Mouse (Mus musculus): Measurements from ENCODE around the gene Ngrn.
A peak's percentile ranks its signal among the peaks of the same experiment; 100 is the strongest.

Gene Ngrn

DNA sequence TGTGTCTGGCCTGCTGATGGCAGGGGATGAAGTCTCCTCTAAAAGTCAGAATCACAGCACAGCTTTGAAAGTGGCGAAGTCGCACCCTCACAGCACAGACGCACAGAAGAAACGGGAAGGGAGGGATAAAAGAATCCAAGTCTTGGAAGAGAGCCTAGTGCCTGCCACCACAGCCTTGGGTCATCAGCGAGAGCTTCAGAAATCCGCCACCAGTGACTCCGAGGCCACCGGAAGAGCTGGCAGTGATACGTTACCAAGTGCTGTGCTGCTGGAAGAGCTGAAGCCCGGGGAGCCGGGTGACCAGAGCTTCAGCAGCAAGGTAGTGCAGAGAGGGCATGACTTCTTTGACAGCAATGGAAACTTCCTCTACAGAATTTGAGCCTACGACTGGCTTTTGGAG lies 3.6 kb downstream of the Ngrn start:
- DNase-seq, result no peak

DNA sequence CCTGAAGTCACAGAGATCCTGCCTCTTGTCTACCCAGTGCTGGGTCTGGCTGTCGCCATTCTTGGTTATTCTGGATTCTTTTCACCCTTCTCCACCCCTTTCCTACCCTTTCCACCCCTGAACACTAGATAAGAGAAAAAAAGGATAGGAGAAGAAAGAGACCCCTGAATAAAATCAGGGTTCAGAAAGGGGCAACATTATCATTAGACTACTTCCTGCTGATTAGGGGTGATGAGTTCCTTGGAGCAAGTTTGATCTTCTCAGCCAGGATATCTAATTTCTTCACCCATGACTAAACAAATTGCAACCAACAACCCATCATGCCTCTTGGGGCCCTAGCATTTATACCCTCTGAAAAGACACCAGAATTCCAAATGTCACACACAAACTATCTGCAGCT lies 6.7 kb downstream of the Ngrn start:
- peak in 1 of 2 experiments; percentile 3 for DNase-seq

DNA sequence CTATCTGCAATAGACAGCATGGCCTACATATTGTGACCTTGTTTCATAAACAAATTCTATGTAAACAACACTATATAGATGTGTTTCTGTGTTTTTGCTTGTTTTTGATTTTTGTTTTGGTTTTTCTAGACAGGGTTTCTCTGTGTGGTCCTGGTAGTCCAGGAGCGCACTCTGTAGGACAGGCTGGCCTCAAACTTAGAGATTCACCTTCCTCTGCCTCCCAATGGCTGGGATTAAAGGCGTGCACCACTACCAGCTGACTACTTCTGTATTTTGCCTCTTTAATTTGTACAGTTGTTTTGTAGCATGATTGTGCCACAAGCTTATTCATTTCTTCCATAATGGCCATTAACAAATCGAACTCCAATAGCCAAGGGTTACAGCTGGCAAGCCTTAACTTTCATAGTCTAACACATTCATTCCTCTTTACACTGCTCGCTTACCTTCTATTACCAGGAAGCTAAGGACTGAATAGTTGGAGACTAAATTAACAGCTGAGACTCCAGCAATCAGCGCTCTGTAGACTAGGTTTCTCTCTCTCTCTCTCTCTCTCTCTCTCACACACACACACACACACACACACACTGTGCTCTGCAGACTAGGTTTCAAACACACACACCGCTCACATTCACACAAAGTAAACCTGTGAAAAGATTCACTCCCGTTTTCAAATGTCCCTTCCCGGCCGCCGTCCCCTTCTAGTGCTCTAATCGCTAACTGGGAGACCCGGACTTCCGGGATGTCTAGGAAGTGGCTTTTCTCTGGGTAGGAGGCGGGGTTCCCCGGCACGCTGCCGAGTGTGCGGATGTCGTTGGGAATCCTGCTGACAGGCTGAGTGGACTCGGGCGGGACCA lies 8.1 kb downstream of the Ngrn start, which contains the start of gene Vps33b:
Gene Vps33b (plus strand): TSS at position 753 of the 854 bp plus-strand sequence.
- peak; percentile 99 to 100 for DNase-seq

DNA sequence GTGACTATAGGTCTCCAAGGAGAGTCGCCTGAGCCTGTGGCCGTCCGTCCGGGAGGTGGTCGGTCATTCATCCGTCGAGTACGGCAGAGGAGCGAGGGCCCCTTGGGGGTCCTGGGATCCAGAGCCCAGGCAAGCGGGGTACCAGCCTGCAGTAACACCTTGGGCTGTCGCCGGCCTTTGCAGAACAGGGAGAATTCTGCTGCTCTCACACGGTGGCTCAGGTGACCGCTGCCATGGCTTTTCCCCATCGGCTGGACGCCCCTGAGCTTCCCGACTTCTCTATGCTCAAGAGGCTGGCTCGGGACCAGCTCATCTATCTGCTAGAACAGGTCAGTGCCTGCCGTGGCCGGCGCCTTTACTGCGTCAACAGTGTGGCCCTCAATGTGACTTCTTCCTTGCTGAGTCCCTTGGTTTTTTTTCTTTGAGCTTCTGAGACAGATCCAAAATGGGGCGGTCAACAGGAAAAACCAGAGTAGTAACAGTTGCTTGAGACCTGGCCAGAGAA lies 8.8 kb downstream of the Ngrn start:
- DNase-seq, result peak; percentile 60 to 80

DNA sequence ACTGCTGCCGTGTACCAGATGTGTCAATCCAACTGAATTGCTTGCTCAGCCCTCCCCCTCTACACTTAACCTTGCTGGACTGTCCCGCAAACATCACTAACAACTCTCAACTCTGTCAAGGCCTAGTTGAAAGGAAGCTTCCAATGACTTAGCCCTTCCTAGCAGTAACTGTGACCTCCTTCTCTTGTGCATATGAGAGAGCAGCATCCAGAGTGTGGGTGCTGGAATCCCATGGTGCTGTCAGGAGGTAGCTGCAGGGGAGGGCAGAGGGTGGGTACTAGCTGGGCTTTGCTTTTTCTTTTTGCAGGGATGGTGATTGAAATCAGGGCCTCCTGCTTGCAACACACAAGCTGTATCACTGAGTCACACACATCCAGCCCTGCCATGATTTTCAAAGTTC lies 12.4 kb downstream of the Ngrn start:
- DNase-seq, result peak in 1 of 2 experiments; percentile 11

DNA sequence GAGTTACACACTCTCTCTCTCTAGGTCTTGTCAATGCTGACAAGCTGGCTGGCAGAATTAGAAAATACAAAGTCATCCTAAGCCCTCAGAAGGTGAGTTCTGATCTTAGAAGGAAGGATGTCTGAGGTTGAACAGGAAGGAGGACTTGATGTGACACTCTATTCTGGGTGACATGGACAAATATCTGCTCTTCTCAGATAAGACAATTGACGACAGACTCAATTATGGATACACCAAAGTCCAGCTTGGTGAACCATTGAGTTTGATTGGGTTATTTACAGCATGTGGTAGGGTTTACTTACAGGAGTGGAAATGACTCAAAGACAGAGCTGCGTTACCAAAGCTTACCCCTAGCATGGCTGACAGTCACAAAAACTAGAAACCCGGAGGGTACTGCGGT lies 15.4 kb downstream of the Ngrn start:
- no peak for DNase-seq

DNA sequence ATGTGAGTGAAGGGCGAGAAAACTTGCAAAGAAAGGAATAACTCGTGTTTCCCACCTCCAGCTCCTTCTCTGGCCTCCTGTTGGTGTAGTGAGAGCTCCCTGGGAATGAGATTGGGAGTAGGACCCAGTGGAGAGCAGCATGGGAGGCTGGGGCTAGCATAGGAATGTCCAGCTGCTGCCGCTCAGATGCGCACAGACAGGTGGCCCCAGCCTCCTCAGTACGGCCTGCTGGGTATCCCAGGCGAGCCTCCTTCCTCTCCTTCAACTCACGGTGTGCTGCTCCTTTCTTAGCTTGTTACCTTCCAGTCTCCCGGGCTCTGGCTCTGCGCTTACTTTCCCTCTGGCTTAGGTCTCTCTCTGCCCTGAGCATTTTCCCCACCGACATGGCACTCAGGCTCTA lies 19.0 kb downstream of the Ngrn start:
- DNase-seq, result no peak

DNA sequence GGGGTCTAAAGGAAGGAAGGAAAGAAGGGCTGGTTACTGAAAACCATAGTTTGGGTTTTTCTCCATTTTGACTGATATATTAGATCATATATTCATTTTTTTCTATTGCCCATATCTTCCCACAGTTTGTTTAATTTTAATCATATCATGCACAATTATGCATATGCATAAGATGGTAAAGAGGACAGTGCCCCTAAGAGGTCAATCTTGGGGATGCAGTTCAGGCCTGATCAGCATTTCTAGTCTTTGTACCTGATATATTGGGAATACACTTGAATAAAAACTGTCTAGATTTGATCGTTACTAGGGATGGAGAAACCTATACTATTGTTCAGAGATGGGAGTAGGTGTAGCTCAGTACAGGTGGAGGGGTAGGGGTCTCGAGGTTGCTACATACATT lies 20.0 kb downstream of the Ngrn start:
- DNase-seq, result no peak

DNA sequence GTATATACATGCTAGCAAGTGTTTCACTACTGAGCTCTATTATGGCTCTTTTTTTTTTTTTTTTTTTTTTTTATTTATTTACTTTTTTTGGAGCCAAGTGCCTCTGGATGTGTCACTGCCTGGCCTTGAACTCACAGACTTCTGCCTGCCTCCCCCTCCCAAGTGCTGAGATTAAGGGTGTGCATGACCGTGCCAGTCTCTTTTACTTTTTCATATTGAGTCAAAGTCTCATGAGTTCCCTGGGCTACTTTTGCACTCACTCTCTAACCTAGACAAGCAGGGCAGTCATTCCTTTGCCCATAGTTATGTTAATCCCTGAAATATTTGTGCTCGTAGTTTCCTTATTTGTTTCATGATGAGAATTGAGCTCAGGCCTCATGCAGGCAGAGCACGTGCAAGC lies 20.6 kb downstream of the Ngrn start:
- DNase-seq, result no peak

DNA sequence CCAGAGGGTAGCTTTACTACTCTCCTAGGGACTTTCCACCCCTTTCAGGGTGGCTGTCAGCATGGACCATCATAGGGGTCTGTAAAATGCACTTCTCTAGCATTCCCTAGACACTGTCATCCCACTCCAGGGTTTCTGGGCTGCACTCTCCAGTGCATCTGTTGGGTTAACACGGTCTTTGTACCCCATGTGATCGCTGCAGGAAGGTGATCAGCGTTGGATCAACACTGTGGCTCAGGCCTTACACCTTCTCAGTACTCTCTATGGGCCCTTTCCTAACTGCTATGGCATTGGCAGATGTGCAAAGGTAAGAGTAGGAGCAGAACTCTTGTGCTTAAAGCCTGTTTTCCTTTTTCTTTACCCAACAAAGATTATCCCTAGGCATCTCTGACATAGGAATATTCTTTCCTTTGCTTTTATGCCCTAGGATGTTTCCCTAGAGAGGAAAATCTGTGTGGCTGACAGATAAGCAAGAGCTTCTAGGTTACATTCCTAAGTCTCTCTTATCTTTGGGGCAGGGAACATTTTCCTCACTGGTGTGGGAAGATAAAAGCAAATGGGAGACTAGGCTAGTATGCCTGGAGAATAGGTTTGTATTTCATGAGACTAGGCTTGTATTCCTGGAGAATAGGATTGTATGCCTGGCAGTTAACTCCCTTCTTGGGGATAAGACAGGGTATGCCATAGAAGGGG lies 22.4 kb downstream of the Ngrn start:
- DNase-seq, result no peak

DNA sequence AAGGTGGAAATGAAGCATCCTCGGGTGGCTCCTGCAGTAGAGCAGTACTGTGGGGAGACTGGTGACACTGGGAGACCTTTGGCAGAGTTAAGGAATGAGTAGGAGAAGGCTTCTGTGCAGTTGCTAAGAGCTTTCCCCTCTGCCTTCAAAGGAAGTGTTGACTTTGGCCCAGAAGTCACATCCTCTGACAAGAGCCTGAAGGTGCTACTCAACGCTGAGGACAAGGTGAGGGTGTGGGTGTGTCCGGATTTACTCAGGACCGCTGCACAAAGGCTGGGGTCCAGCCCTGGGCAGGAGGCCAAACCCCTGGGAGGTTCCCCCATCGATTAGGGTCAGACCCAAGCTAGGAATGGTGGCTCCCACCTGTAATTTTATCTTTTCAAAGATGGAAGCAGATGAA lies 23.4 kb downstream of the Ngrn start:
- no peak for DNase-seq

DNA sequence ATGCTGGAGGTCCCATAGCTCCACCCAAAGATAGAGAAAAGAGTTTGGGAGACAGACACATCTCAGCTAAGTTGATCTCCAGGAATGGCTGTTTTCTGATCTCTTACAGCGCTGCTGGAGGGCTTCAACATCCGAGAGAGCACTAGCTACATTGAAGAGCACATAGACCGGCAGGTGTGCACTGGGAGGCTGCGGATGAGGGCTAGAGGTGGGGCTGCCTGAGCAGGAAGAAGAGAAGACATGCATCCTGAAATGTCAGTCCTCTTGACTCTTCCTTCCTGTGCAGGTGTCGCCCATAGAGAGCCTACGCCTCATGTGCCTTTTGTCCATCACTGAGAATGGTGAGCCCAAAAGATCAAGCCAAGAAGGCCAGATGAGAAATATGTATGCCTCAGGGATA lies 24.7 kb downstream of the Ngrn start:
- no peak for DNase-seq

DNA sequence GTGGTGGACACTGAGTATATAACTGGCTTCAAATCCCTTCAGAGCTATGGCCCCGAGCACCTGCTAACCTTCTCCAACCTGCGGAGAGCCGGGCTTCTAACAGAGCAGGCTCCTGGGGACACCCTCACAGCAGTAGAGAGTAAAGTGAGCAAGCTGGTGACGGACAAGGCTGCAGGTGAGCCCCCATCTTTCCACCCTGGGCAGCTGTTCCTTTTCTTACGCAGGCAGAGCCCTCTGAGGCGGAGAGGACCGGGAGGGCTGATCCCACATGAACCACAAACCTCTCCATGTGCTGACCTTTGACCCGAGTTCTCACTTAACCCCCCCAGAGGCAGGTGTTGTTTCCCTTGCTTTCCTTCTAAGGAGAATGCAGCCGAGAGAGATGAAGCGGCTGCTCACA lies 26.7 kb downstream of the Ngrn start:
- no peak for DNase-seq

DNA sequence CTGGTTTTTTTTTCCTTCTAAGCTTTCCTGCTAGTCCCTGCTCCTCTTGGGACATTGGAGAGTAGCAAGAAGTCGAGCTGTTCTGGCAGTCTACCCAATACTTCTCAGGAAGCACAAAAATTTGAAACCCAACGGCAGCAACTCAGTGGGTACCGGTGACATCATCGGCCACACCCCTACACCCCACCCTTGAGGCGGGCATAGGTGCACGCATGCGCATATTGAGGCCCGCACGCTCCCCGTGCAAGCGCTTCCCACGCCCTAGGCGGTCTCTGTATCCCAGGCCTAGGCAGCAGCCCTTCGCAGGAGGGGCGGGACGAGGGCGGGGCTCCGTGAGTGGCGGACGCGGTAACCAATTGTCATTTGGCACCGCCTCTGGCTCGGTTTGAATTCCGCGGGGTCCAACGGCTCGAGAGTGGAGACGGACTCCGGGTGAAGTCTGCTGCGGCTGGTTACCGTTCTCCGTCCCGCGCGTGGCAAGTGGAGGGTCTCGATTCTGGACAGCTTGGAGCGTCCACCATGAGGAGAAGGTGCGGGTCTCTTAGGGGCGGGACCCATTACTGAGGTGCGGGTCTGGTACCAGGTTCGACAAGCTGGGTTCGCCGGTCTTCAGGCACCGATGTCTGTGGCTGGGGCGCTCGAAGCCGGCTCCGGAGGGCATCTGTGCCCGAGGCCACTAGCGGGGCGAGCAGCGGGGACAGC lies 33.2 kb downstream of the Ngrn start, which contains the start of gene Prc1:
Gene Prc1 (plus strand): TSS at position 389 of the 702 bp plus-strand sequence.
- peak; percentile 96 to 99 for DNase-seq

DNA sequence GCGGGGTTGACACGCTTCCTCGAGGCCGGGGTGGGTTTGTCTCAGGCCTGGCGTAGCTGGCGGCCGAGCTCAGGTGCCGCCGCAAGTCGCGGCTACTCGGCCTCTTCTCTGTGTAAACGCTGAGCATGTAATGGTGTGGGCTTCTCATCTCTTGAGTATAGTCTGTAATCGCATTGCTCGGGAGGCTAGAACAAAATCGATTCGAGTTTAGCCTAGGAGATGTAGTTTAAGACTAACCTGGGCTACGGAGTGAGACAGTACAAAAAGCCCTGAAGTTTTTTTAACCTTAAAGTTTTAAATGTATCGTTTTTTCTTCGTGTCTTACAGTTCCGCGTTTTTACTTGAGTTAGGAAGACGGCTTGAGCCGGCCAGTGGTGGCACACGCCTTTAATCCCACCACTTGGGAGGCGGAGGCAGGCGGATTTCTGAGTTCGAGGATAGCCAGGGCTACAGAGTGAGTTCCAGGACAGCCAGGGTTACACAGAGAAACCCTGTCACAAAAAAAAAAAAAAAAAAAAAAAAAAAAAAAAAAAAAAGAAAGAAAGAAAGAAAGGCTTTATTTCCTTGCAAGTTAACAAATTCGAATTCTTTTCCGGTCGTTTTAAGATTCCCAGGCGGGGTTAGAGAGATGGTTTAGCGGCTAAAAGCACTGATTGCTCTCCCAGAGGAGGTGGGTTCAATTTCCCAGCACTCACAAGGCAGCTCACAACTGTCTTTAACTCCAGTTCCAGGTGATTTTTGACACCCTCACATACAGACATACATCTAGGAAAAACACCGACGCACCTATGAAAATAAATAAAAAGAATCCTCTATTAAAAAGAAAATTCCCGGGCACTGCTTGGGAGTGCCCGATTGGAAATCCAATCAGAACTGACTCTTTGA lies 34.0 kb downstream of the Ngrn start:
- DNase-seq, result no peak

DNA sequence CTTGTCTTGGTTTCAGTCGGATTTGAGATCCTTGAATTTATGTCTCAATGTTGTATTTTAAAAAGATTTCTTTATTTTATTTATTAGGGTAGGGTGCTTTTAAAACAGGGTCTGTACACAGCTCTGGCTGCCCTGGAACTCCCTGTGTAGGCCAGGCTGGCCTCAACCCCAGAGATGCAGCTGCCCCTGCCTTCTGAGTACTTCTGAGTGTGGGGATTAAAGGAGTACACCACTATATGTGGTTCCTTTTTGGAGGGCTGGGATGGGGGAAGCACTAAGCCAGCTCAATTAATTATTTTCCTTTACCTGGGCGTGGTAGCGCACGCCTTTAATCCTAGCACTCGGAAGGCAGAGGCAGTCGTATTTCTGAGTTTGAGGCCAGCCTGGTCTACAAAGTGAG lies 35.4 kb downstream of the Ngrn start:
- DNase-seq, result no peak

DNA sequence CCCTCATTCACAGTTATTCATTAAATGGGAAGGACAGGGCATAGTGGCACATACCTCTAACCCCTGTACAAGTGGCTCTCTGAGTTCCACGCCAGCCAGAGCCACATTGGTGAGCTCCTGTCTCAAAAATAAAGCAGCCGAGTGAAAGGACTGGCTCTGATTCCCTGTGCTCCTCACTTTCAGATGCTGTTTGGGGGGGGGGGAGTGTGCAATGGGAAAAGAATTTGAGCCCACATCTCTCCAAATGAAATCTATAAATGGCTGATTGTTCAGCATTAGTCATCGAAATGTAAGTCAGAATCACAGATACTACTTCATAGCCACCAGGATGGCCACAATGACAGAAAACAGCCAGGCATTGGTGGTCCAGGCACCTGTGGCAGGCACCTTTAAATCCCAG lies 36.0 kb downstream of the Ngrn start:
- DNase-seq, result no peak

DNA sequence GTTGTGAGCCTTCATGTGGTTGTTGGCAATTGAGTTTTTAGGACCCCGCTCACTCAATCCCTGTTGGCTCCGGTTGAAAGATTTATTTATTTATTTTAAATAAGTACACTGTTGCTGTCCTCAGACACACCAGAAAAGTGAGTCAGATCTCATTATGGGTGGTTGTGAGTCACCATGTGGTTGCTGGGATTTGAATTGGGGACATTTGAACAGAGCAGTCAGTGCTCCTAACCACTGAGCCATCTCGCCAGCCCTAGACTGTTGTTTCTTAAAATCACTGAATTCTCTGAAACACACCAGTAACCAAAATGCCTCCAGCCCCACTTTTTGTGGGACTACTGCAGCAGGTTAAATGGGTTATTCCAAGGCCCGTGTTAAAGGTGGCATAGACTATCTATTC lies 37.7 kb downstream of the Ngrn start:
- DNase-seq, result no peak

DNA sequence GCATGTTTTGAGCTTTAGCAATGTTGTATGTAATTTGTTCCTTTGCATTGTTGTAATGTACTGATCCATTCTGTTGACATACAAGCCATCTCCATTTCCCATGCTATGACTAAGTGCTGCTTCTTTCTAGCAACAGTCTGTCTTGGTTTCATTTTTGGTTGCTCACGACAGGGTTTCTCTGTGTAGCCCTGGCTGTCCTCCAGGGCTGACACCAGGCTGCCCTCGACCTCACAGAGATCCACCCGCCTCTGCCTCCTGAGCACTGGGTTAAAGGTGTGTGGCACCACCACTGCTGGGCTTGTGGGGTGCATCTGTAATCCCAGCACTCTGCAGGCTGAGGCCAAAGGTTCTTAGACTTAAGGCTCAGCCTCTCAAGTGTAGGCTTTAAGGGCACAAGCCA lies 38.6 kb downstream of the Ngrn start:
- no peak for DNase-seq

DNA sequence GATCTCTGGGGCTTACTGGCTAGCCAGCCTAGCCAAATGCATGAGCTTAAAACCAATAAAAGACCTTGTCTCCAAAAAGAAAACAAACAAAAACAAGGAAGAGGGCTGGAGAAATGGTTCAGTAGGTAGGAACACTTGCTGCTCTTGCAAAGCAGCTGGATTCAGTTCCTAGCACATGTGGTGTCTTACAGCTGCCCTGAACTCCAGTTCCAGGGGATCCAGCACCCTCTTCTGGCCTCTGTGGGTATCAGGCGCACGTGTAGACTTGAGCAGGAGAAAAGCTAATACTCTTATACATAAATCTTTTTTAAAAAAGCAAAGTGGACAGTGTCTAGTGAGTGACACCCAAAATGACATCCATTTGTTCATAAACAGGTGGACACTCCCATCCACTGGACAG lies 40.5 kb downstream of the Ngrn start:
- DNase-seq, result no peak

DNA sequence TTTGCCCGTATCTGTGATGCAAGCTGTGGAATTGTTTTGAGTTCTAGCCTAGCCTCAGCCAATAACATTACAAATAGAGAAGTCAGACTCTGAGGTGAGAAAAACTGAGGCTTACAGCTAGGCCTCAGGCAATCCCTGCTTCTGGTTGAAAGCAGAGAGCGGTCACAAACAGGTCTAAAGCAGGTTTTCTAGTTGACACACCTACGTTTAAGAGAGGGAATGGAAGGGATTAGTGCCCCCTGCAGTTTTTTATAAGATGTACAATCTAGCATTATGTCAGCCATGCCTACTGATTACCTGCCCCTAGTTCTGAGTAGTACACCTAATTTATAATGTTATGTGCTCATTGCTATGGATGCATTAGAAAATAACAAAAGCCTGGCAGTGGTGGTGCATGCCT lies 46.8 kb downstream of the Ngrn start:
- no peak for DNase-seq

DNA sequence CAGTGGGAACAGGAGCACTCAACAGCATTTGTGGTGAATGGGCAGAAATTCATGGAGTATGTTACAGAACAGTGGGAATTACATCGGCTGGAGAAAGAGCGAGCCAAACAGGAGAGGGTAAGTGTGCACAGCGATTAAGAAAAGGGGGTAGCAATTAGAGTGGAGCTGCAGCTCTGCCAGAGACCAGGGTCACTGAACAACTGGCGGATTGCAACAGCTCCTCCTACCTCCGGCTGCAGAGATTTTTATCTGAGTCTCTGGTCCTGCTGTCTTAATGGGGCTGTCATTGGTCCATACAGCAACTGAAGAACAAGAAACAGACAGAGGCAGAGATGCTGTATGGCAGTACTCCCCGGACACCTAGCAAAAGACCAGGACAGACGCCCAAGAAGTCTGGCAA lies 49.8 kb downstream of the Ngrn start:
- no peak for DNase-seq

Measured in kidney, postnatal 25 days (tissue).